Mouse (Mus musculus) embryonic facial prominence, embryonic 15.5 days (tissue): Measurements from ENCODE around the gene Usf2. TPM values are rescaled to one million over a fixed set of nuclear protein-coding genes. Genes with fewer than 3 reads are reported as not detected.

Experiments used
- ATAC-seq: fragments of 200-750 bp; cut with Nextera tagmentation; 2 replicates; pipeline ENCODE4 v1.8.0; 2017; ENCODE audit warnings: low read depth, moderate TSS enrichment; ENCODE audit not compliant: insufficient number of reproducible peaks, low FRiP score, low TSS enrichment
- H3K27ac ChIP-seq: fragments of 300-500 bp; sonication (generic); replicated peaks from 2 replicates; pipeline ENCODE4 v1.5.1; 2015; ENCODE audit warnings: mild to moderate bottlenecking, inconsistent platforms
- H3K27me3 ChIP-seq: fragments of 300-500 bp; sonication (generic); 2 replicates; pipeline ENCODE4 v1.6.1; 2015; ENCODE audit warnings: inconsistent platforms
- H3K36me3 ChIP-seq: fragments of 300-500 bp; sonication (generic); 2 replicates; pipeline ENCODE4 v1.6.1; 2015; ENCODE audit warnings: mild to moderate bottlenecking, inconsistent platforms
- H3K4me1 ChIP-seq: fragments of 300-500 bp; sonication (generic); 2 replicates; pipeline ENCODE4 v1.6.1; 2015; ENCODE audit warnings: inconsistent platforms
- H3K4me2 ChIP-seq: fragments of 300-500 bp; sonication (generic); replicated peaks from 2 replicates; pipeline ENCODE4 v1.6.1; 2015; ENCODE audit warnings: mild to moderate bottlenecking, inconsistent platforms
- H3K4me3 ChIP-seq: fragments of 300-500 bp; sonication (generic); replicated peaks from 2 replicates; pipeline ENCODE4 v1.5.1; 2015; ENCODE audit warnings: mild to moderate bottlenecking, inconsistent platforms
- H3K9ac ChIP-seq: fragments of 300-500 bp; sonication (generic); 2 replicates; pipeline ENCODE4 v1.6.1; 2015; ENCODE audit warnings: inconsistent platforms
- H3K9me3 ChIP-seq: fragments of 300-500 bp; sonication (generic); replicated peaks from 2 replicates; pipeline ENCODE4 v1.6.1; 2016; ENCODE audit warnings: inconsistent platforms
- WGBS: fragments of 180-500 bp; shearing (Covaris S2); methylation state at CpG from one replicate; pipeline ENCODE4 v1.1.7; 2015; 5-methylcytosine and 5-hydroxymethylcytosine counted together
- polyA plus RNA-seq: library from polyadenylated mRNA; unstranded; fragments of >200 nt; fragmentation: Nextera tagmentation; extraction: Ambion mirVana; gene quantifications from 2 replicates; pipeline ENCODE4 v1.2.1, GENCODE M21; 2015

Gene Usf2
- polyA plus RNA-seq, 1 experiment from 2014 or later = 23.3 TPM

GRCm38 (mm10) chr7:30972426-30973250, 16.0 kb upstream of the Usf2 start:
- 0 out of 2 replicates have a peak overlapping the region, but pooled peaks have one; percentile 78 for H3K27ac ChIP-seq
- ATAC-seq = 0 out of 2 replicates have a peak, but pooled peaks have one; percentile 8
- 6% methylated on average over 41 of the region's 41 CpGs for WGBS

GRCm38 (mm10) chr7:30971901-30972300, 15.3 kb upstream of the Usf2 start:
- no peaks in the 10 kb centered on the region for H3K9me3 ChIP-seq
- no peak overlapping the region for H3K27ac ChIP-seq
- WGBS = 94% methylated on average over 15 of the region's 15 CpGs
- H3K27me3 ChIP-seq = peaks cover 22% of the 10 kb centered on the region
- no peak for ATAC-seq
- peak overlapping the region; percentile 54; the same call in 1 of the 2 replicates for H3K4me2 ChIP-seq
- no peak overlapping the region for H3K9ac ChIP-seq
- peak overlapping the region; percentile 51; the same call in 1 of the 2 replicates for H3K4me3 ChIP-seq
- peaks cover 6% of the 10 kb centered on the region for H3K4me1 ChIP-seq
- no peaks in the 10 kb centered on the region for H3K36me3 ChIP-seq

More at GRCm38 (mm10) chr7:30972426-30973250, 16.0 kb upstream of the Usf2 start:
- H3K4me2 ChIP-seq = peak overlapping the region; percentile 54
- no peaks in the 10 kb centered on the region for H3K36me3 ChIP-seq
- H3K27me3 ChIP-seq = peaks cover 22% of the 10 kb centered on the region
- H3K9me3 ChIP-seq = no peaks in the 10 kb centered on the region
- peaks cover 6% of the 10 kb centered on the region for H3K4me1 ChIP-seq
- peak overlapping the region; percentile 51 for H3K4me3 ChIP-seq
- H3K9ac ChIP-seq = peak overlapping the region; percentile 31

- no peak overlapping the region for H3K4me2 ChIP-seq
- WGBS = 80% methylated on average over 4 of the region's 4 CpGs
- no peaks in the 10 kb centered on the region for H3K36me3 ChIP-seq
- H3K9ac ChIP-seq = no peak overlapping the region
- no peak for ATAC-seq
- H3K4me1 ChIP-seq = peaks cover 6% of the 10 kb centered on the region
- H3K27me3 ChIP-seq = peaks cover 22% of the 10 kb centered on the region
- H3K4me3 ChIP-seq = no peak overlapping the region
- no peak overlapping the region for H3K27ac ChIP-seq
- no peaks in the 10 kb centered on the region for H3K9me3 ChIP-seq
Measured at GRCm38 (mm10) chr7:30969174-30969573, 12.6 kb upstream of the Usf2 start.

GRCm38 (mm10) chr7:30968611-30969010, 12.0 kb upstream of the Usf2 start:
- peaks cover 6% of the 10 kb centered on the region for H3K4me1 ChIP-seq
- no peak overlapping the region for H3K4me3 ChIP-seq
- no peak overlapping the region for H3K27ac ChIP-seq
- no peak overlapping the region for H3K9ac ChIP-seq
- no peak for ATAC-seq
- no peaks in the 10 kb centered on the region for H3K36me3 ChIP-seq
- H3K4me2 ChIP-seq = no peak overlapping the region
- WGBS = 92% methylated on average over 8 of the region's 8 CpGs
- no peaks in the 10 kb centered on the region for H3K9me3 ChIP-seq
- peaks cover 20% of the 10 kb centered on the region for H3K27me3 ChIP-seq

- 73% methylated on average over 3 of the region's 3 CpGs for WGBS
- Histone ChIP-seq H3K27me3 (peaks cover 2% of the 10 kb centered on the region; the same call in 1 of the 2 replicates), H3K4me2 (no peak overlapping the region), H3K4me3 (no peak overlapping the region), H3K9ac (no peak overlapping the region), H3K27ac (no peak overlapping the region), H3K4me1 (no peaks in the 10 kb centered on the region), H3K9me3 (no peaks in the 10 kb centered on the region), H3K36me3 (0 out of 2 replicates have a peak, but pooled peaks cover under 1% of the 10 kb centered on the region)
- no peak for ATAC-seq
Measured at GRCm38 (mm10) chr7:30966657-30967056, 10.1 kb upstream of the Usf2 start.

GRCm38 (mm10) chr7:30965677-30966076, 9.1 kb upstream of the Usf2 start:
- H3K9me3 ChIP-seq = no peaks in the 10 kb centered on the region
- 0 out of 2 replicates have a peak, but pooled peaks cover 3% of the 10 kb centered on the region for H3K36me3 ChIP-seq
- WGBS = 82% methylated on average over 14 of the region's 14 CpGs
- H3K27ac ChIP-seq = no peak overlapping the region
- no peak for ATAC-seq
- H3K9ac ChIP-seq = no peak overlapping the region
- H3K4me1 ChIP-seq = no peaks in the 10 kb centered on the region
- no peaks in the 10 kb centered on the region for H3K27me3 ChIP-seq
- no peak overlapping the region for H3K4me2 ChIP-seq
- no peak overlapping the region for H3K4me3 ChIP-seq

- H3K36me3 ChIP-seq = 0 out of 2 replicates have a peak, but pooled peaks cover 3% of the 10 kb centered on the region
- H3K4me1 ChIP-seq = no peaks in the 10 kb centered on the region
- no peaks in the 10 kb centered on the region for H3K27me3 ChIP-seq
- no peak overlapping the region for H3K4me2 ChIP-seq
- H3K9ac ChIP-seq = no peak overlapping the region
- no peak overlapping the region for H3K27ac ChIP-seq
- ATAC-seq = no peak
- H3K4me3 ChIP-seq = no peak overlapping the region
- no peaks in the 10 kb centered on the region for H3K9me3 ChIP-seq
- 83% methylated on average over 7 of the region's 7 CpGs for WGBS
Measured at GRCm38 (mm10) chr7:30964366-30964765, 7.8 kb upstream of the Usf2 start.

- Histone ChIP-seq H3K27ac (no peak overlapping the region), H3K4me2 (no peak overlapping the region), H3K9me3 (no peaks in the 10 kb centered on the region), H3K4me1 (peaks cover 12% of the 10 kb centered on the region), H3K36me3 (peaks cover 13% of the 10 kb centered on the region; the same call in 1 of the 2 replicates), H3K27me3 (no peaks in the 10 kb centered on the region), H3K4me3 (no peak overlapping the region), H3K9ac (no peak overlapping the region)
- no peak for ATAC-seq
- 85% methylated on average over 5 of the region's 5 CpGs for WGBS
Measured at GRCm38 (mm10) chr7:30962862-30963261, 6.3 kb upstream of the Usf2 start.

- no peaks in the 10 kb centered on the region for H3K27me3 ChIP-seq
- ATAC-seq = no peak
- H3K9ac ChIP-seq = no peak overlapping the region
- no peak overlapping the region for H3K27ac ChIP-seq
- peaks cover 14% of the 10 kb centered on the region for H3K36me3 ChIP-seq
- H3K9me3 ChIP-seq = no peaks in the 10 kb centered on the region
- H3K4me2 ChIP-seq = no peak overlapping the region
- H3K4me3 ChIP-seq = no peak overlapping the region
- WGBS = 84% methylated on average over 6 of the region's 6 CpGs
- peaks cover 23% of the 10 kb centered on the region for H3K4me1 ChIP-seq
Measured at GRCm38 (mm10) chr7:30959786-30960349, 3.3 kb upstream of the Usf2 start.

- no peaks in the 10 kb centered on the region for H3K27me3 ChIP-seq
- H3K4me1 ChIP-seq = peaks cover 26% of the 10 kb centered on the region
- ATAC-seq = no peak
- no peak overlapping the region; the same call in 1 of the 2 replicates for H3K4me2 ChIP-seq
- H3K9me3 ChIP-seq = no peaks in the 10 kb centered on the region
- WGBS = 94% methylated on average over 9 of the region's 9 CpGs
- no peak overlapping the region for H3K27ac ChIP-seq
- no peak overlapping the region for H3K4me3 ChIP-seq
- H3K36me3 ChIP-seq = peaks cover 23% of the 10 kb centered on the region
- H3K9ac ChIP-seq = no peak overlapping the region
Measured at GRCm38 (mm10) chr7:30958866-30959487, 2.4 kb upstream of the Usf2 start.
